Mouse (Mus musculus) retina, embryonic 14.5 days (tissue): ENCODE results near the gene Hoxb3.

ENCODE experiments used
- DNase-seq: peaks from one replicate; pipeline ENCODE4 v3.0.0-alpha.2; 2015; ENCODE audit warnings: low spot score

Hoxb3 gene

GRCm38 (mm10) chr11:96288455-96289221 lies 34.5 kb upstream of the Hoxb3 start:
- DNase-seq = no peak

GRCm38 (mm10) chr11:96289293-96289692 lies 33.8 kb upstream of the Hoxb3 start:
- DNase-seq = no peak

GRCm38 (mm10) chr11:96289837-96290236 lies 33.3 kb upstream of the Hoxb3 start:
- DNase-seq = no peak

- DNase-seq = no peak
These were observed 32.3 kb upstream of the Hoxb3 start for GRCm38 (mm10) chr11:96290705-96291355.

- no peak for DNase-seq
These were observed 31.2 kb upstream of the Hoxb3 start, which contains the start of gene Hoxb6 for GRCm38 (mm10) chr11:96291681-96292564. TSS of gene Hoxb6 (plus strand) at chr11:96292476.

GRCm38 (mm10) chr11:96292565-96293301 lies 30.4 kb upstream of the Hoxb3 start:
- DNase-seq = no peak

GRCm38 (mm10) chr11:96293302-96293921 lies 29.7 kb upstream of the Hoxb3 start:
- DNase-seq = no peak

- peak; percentile 87 for DNase-seq
These were observed 28.7 kb upstream of the Hoxb3 start for GRCm38 (mm10) chr11:96294245-96295091.

GRCm38 (mm10) chr11:96295092-96295835 lies 27.9 kb upstream of the Hoxb3 start:
- DNase-seq = no peak

- no peak for DNase-seq
These were observed 26.1 kb upstream of the Hoxb3 start for GRCm38 (mm10) chr11:96296997-96297396.

GRCm38 (mm10) chr11:96297428-96297827 lies 25.7 kb upstream of the Hoxb3 start:
- no peak for DNase-seq

- no peak for DNase-seq
These were observed 25.0 kb upstream of the Hoxb3 start for GRCm38 (mm10) chr11:96297968-96298635.

GRCm38 (mm10) chr11:96298895-96299667 lies 24.0 kb upstream of the Hoxb3 start:
- DNase-seq = no peak

- no peak for DNase-seq
These were observed 23.3 kb upstream of the Hoxb3 start for GRCm38 (mm10) chr11:96299781-96300180.

- no peak for DNase-seq
These were observed 22.6 kb upstream of the Hoxb3 start for GRCm38 (mm10) chr11:96300354-96301063.

GRCm38 (mm10) chr11:96301064-96301431 lies 22.1 kb upstream of the Hoxb3 start:
- no peak for DNase-seq

- no peak for DNase-seq
These were observed 21.3 kb upstream of the Hoxb3 start for GRCm38 (mm10) chr11:96301837-96302236.
